Mouse (Mus musculus): ENCODE data around the gene Fam102a.
A peak's percentile ranks its signal among the peaks of the same experiment; 100 is the strongest.
"Not testable (repeated sequence)": the region's sequence is repeated elsewhere in the genome, so short reads cannot be mapped to it uniquely, and the experiment has no call there.

Fam102a gene

DNA sequence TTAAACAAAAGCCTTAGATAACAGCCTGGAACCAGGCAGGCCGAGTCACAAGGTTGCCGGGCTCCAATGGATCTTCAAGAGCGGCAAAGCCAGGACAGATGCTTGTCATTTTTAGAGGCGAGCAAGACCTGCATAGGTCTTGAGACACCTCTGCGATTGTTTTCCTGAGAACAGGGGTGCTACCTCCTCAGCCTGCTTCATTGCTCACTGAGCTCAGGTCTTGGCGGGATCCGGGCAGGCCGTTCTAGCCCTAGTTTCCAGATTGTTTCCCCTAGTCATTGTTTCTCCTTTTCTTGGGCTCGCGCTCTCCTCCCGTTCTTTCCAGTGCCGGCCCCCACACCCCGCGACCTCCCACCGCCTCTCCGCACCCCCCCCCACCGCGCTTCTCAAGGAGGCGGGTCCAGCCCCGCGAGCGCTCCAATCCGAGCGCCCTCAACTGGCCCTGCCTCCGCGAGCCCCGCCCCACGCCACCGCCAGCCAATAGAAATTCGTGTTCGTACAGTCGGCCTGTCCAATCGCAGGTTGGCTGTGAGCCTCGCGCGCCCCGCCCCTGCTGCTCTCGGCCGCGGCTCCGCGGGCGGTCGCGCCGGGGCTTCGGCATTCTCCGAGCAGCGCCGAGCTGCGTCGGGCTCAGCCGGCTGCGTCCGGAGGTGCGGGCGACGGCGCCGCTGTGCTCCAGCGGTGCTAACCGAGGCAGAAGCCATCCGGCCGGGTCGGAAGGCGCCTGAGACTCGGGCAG lies at the start of gene Fam102a:
Fam102a (plus strand) TSS at position 600 of the 739 bp plus-strand sequence.
- peak; percentile 100 for DNase-seq

DNA sequence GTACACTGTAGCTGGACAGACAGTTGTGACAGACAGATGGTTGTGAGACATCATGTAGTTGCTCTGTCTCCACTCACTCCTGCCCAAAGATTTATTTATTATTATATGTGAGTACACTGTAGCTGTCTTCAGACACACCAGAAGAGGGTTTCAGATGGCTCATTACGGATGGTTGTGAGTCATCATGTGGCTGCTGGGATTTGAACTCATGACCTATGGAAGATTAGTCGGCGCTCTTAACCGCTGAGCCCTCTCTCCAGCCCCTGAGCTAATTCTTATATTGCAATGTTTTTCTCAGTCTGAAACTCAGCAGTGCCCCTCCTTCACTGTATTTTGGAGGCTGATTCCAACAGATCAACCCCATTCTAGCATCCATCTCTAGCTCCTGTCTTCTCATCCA lies 49.4 kb upstream of the Fam102a start:
- no peak for DNase-seq

DNA sequence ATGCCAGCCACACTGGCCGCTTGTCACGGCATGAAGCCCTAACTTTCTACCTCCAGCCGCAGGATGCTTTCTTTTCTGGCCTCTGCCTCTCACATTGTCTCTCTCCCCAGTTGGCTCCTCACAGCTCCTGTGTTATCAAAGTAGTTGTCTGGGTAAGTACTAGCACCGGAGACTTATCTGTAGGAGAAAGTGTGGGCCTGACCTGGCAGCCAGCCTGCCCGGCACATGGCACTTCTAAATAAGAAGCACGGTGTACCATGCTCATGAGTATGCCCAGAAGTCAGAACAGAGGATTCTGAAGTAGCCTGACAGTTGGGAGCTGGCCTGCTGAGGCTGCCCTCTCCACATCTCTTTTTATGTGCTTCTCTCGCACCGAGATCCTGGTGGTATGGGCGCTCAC lies 49.0 kb upstream of the Fam102a start:
- no peak for DNase-seq

DNA sequence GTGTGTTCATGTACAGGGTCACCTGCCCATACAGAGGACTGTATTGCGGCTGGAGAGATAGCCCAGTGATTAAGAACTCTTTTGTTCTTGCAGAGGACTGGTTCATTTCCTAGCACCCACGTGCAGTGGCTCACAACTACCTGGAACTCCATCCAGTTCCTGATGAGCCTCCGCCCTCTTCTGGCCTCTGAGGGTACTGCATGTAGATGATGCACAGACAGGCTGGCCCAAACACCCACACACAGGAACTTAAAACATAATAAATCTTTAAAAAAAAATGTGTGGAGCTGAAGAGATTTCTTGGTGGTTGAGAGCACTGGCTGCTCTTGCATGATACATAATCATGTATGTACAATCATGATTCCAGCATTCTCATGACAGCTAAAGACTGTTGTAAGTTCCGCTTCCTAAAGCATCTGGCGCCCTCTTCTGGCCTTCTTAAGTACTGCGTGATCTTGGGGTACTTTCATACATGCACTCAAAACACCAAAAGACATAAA lies 48.0 kb upstream of the Fam102a start:
- DNase-seq: peak; percentile 98

DNA sequence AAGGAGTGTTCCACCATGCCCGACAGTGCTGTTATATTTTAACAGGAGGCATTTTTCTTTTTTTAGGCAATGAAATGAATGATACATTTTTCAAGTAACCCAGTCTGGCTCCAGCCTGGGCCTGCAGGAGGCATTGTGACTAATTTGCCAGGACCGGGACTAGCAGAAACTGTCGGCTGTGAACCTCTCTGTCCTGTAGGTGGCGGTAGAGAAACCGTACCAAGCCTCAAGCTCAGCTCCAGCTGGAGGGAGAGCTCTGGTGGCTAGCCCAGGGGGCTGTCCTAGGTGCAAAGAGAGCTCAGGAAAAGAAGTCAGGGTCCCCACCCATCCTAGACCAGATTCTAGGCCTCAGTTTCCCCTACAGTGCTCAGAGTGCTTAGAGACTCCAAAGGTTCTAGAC lies 46.5 kb upstream of the Fam102a start:
- peak; percentile 91 for DNase-seq

DNA sequence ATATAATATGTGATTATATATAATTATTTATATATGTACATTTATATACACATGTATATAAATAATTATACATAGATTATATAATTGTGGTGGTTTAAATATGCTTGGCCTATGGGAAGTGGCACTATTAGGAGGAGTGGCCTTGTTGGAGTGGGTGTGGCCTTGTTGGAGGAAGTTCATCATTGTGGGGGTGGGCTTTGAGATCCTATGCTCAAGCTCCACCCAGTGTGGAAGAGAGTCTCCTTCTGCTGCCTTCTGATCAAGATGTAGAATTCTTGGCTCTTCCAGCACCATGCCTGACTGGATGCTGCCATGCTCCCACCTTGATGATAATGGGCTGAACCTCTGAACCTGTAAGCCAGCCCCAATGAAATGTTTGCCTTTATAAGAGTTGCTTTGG lies 44.4 kb upstream of the Fam102a start:
- DNase-seq: not testable (repeated sequence)

DNA sequence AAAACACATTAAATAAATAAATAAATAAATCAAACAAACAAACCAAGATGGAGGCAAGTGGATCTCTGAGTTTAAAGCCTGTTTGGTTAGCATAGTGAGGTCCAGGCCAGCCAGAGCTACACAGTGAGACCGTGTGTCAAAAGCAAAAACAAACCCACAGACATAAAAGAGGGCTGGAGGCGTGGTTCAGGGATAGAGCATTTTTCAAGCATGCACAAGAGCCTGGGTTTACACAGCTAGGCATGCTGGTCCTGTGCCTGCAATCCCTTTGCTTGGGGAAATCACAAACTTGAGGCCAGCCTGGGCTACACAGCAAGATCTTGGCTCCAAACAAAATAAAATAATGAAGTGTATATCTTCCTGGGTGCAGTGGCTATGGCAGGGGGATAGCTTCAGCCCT lies 42.5 kb upstream of the Fam102a start:
- no peak for DNase-seq

DNA sequence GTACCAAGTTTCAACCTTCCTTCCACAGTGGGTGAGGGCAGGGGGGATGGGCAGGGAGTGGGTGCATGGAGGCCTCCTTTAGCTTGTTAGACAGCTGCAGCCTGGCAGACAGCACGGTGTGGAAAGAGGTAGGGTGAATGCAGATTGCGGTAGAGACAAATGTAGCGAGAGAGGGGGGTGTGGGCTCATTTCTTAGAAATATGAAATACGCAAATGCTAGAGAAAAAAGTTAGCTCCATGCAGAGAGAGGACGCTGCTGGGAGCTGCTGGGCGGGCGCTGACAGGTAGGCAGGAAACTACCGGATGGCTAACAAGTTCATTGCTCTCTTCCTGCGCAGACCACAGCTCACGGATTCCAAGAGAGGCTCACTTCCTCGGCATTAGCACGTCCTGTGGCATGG lies 41.8 kb upstream of the Fam102a start:
- no peak for DNase-seq

DNA sequence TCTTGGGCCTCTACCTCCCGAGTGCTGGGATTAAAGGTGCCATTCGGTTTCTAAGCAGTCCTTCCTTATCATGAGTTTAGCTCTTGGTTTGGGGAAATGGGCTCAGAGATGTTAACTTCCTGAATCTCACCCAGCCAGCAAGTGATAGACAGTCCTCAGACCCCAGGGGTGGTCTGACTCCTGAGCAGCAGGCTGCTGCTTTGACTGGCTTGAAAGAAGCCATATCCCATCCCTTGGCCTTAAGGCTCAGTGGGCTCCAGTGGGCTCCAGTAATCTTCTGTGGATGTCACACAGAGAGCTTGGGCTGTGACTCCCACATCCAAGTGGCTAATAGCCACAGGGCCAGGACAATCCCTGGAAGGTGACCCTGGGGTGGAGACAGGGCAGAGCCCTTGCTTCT lies 40.6 kb upstream of the Fam102a start:
- no peak for DNase-seq

DNA sequence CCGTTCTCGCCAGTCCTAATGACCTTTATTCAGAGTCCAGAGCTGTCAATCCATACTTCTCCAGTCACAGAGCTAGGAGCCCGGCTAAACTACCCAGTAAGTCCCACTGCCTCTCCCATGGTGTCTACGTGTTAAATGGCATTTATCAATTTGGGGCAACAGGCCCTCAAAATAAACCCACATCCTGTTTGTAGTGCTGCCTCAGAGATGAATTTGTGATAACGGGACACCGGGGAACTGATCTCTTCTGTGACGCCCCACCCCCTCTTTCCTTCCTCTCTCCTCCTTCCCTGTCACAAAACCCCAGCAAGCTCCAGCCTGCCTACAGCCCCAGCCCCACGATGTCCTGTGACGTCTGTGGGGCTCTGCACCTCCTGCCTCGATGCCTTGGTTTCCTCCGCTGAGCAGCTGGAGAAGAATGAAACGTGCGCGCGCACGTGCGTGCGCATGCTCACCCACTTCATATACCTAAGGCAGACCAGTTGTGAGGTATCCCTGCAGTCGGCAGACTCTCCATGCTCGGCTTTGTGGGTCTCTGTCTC lies 39.9 kb upstream of the Fam102a start:
- DNase-seq: peak; percentile 67

DNA sequence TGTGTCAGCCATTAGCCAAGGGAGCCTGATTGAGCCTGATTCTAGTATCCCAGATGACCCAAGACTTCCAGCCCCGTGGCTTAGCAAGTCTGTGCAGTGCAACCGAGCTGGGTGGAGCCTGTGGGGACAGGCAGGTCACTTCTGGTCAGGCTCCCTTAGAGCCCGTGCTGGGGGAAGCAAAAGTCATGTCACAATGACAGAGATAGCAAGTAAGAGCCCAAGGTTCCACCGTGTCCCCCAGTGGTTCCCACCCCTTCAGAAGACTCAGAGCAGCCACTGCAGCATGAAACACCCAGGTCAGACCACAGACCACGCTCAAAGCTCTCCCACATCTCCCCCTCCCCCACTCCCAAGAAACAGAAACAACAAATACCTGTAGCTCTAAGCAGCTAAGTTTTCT lies 38.9 kb upstream of the Fam102a start:
- DNase-seq: no peak

DNA sequence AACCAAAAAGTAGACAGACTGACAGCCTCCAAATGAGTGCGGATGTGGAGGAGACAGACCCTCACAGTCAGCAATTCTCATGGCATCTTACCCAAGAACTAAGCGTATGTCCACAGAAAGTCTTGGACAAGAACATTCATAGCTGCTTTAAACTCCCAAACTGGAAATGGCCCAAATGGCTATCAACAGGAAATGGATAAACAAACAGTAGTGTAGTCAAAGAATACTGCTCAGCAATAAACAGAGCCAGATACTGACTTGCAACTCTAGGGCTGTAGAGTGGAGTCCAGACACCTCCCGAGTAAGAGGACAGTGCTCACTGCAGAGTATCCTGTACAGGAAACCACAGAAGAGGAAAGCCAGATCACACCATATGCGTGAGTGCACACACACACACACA lies 35.8 kb upstream of the Fam102a start:
- no peak for DNase-seq

DNA sequence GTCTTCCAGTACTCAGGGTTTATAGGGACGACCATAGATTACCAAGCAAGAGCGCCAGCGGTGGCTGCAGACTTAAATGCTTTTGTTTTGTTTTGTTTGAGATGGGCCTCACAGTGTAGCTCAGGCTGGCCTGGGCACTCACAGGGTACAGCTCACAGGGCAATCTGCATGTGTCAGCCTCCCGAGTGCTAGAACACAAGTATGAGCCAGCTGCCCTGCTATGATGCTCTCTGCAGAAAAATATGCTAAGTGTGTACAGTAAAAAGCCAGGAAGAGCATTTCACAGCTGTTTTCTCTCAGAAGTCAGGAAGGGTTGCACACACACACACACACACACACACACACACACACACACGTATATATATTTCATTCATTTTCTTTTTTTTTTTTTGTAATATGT lies 34.7 kb upstream of the Fam102a start:
- DNase-seq: no peak

DNA sequence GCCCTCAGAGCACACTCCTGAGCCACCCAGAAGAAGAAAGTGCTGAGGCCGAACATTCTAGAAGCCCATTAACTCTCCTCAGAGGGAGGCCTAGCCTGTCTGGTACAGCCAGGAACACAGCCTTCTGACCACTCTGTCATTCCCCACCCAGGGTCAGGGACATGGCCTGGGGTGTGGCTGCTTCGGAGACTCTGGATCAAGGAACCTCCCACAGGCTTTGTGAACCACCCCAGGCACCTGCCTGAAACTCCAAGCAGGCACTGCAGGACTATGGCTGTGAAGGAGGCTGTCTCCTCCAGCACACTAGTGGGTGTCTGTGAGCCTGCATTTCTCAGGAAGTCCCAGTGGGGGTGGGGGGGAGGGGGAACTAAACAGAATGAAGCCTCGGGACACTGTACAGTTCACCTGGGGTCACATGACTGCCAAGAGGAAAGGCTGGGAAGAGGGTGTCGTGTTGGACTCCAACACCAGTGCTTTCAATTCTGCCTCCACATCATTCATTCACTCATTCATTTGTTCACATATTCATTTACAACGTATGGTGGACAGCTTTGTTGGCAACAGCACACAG lies 33.3 kb upstream of the Fam102a start:
- no peak for DNase-seq

DNA sequence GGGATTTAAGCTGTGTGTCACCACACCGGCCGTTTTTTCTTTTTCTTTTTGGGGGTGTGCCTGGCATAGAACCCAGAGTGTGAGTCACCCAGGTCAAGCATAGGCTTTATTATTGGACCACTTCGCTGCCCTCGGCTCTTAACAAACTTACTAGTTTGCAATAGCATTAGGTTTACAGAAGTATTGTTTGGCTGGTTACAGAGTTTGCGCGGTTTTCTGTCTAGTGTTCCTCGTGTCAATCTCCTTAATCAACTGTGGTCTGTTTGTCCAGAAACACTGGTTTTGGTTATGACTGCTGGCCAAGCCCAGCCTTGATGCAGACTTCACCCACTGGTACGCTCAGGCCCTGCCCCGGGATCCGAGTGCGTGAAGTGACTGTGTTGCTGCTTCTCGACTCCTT lies 32.3 kb upstream of the Fam102a start:
- no peak for DNase-seq

DNA sequence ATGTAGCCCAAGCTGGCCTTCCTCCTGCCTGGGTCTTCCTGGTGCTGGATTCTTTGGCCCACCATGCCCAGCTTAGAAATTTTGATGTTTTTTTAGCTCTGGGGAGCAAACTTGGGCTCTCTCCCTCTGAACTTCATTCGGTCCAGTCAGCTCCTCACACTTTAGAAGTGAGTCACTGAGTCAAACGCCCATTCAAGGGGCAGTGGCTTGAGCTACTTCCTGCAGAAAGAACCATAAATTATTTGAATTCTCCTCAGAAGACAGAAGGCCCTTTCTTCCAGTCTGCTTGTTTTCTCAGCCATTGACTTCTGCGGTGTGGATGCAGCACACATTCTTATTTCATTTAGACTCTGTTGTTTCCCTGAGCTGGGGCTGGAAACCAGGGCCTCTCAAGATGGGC lies 31.5 kb upstream of the Fam102a start:
- no peak for DNase-seq

DNA sequence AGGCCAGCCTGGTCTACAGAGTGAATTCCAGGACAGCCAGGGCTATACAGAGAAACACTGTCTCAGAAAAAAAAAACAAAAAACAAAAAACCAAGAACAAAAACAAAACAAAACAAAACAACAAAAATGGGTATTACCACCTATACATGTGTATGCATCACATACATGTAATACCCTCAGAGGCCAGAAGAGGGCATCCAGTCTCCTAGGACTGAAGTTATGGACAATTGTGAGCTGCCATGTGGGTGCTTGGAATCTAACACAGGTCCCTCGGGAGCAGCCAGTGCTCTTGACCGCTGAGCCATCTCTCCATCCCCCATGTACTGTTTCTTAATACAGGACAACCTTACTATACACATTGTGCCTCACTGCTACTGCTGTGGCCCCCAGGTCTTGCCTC lies 29.6 kb upstream of the Fam102a start:
- no peak for DNase-seq

DNA sequence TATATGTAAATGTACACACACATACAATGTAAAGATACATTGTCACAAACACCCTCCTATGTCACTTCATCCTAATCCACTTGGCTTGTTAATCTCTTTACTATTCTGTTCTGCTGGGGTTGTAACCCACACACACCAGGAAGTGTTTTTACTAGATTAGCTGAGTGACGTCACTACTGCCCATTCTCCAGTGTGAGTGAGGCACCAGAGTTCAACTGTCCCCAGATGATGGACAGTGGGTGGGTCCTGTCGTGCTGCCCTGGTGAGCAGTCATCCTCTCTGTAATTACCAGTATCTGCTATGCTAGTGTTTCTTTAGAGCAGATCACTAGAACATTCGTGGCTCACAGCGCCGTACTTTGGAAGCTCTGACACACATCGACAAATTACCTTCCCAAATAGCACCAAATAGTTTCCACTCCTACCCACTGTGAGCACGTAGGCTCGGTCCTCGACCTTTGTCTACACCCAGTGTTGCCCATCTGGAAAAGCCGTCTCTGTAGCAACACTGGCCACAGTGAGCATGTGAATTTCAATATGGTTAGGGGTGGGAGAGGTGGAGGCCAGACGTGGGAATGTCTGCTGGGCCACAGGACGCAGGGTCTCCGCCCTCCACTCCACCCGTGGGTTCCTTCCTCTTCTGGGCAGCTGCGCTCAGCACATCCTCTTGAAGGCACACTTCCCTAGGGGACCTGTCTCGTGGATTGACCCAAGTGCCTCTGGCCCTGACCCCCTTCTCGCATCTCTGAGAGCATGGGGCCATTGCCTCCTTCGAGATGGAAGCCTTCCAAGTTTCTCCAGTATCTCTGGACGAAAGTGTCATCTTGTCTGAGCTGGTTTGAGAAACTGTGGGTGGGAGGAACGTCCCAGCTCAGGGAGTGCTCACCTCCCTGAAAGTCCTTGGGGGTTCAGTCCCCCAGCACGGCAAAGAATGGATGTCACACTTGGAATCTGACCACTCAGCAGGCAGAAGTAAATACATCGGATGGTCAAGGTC lies 28.2 kb upstream of the Fam102a start:
- DNase-seq: no peak

DNA sequence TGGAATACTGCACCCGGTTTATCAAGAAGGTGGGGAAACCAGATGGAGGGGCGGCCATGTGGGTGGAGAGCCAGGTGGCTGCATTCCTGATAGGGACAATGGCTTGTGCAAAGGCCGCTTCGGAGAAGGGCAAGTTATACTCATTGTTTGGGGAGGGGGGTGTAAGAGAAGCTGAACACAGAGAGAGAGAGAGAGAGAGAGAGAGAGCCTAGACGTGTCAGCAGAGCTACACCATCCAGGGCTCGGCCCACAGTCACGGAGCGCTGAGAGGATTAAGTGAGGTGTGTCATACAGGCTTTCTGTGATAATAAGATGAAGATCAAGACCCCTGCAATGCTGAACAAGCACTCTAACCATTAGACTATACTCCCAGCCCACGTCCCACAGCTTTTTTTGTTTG lies 27.2 kb upstream of the Fam102a start:
- no peak for DNase-seq

DNA sequence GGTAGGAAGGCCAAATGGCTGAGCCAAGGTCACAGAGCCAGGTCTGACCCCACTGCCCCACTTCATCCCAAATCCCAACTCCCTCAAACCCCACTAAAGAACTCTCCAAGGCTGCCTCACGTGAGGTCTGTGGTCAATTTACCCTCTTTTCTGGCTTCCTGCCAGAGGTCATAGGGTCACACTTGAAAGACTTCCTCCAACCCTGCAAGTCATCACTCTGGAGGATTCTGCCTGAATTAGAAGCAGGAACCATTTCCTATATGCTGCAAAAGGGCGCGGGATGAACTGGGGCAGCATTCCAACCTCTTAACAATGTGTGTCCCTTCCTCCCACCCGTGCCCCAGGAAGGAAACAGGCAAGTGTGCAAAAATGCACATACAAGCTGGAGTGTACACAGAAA lies 25.8 kb upstream of the Fam102a start:
- peak; percentile 84 for DNase-seq

DNA sequence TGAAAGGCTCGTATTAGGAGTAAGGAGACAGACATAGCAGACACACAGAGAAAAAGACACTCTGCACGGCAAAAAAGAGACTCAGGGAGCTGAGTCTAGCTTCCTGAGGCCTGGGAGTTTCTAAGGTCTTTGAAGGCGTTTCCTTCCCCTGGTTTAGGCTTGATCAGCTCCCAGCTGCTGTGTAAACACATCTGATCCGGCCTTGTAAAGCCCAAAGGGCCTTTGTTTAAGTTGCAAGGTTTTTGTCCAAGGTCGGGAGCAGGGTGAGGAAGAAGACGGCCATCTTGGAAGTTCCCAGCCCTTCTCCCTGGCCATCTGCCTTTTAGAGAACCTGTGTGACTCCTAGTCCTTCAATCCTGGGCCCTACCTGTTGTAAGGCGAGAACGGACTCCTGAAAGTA lies 25.2 kb upstream of the Fam102a start:
- DNase-seq: no peak

DNA sequence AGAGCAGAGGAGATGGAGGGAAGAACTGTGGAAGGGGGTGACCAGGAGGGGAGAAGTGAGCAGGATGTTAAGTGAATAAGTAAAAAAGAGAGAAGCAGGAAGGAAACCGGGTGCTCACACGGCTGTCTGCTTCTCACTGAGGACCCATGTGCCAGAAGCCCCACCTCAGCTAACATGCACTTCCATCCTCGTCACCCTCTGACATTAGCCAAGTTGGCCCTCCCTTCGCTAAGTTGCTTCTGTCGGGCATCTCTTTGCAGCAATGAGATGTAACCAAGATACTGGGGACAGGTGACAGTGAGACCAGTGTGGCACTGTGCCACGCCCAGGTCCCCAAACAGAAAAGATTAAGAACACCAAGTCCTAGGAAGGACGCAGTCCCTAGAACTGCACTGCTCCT lies 22.5 kb upstream of the Fam102a start:
- no peak for DNase-seq

DNA sequence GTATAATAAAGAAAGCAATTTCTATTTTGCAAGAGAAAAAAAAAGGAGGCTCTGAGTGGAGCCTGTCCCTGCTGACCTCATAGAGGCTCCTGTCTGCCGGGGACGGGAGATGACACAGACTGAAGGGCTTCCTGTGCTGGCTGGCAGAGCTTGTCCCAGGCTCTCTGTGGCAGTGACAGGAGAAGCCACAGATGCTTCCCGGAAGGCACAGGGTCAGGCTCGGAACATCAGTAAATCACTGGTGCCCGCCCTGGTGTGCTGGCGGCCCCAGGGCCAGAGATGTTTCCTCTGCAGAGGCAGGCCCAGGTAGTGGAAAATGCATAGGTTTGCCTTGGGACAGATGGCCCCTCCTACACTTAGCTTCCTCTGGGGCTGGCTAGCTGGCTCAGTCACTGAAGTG lies 20.8 kb upstream of the Fam102a start:
- DNase-seq: peak; percentile 72

Data from kidney, postnatal 10 days (tissue).